Mouse (Mus musculus) bone marrow, adult 2 months (tissue): ENCODE measurements around the gene Tubgcp3.

ENCODE experiments used
- CTCF ChIP-seq: fragments of 200-500 bp; IDR thresholded peaks from 2 replicates; pipeline ENCODE4 v1.5.1; 2011; ENCODE audit warnings: low read length, control low read depth; ENCODE audit not compliant: control insufficient read depth, insufficient read depth
- POLR2A ChIP-seq: fragments of 200-500 bp; IDR thresholded peaks from 2 replicates; pipeline ENCODE4 v1.6.1; 2011; ENCODE audit warnings: low read depth, mild to moderate bottlenecking, control low read depth, low read length, borderline replicate concordance; ENCODE audit not compliant: control insufficient read depth

- TF ChIP-seq CTCF, result no peak
- TF ChIP-seq POLR2A, result no peak
These were observed 46.2 kb downstream of the Tubgcp3 start for GRCm38 (mm10) chr8:12625890-12626289.
